Comparison of ENCODE assay signal across 29 mouse cellular contexts in the genomic region with DNA sequence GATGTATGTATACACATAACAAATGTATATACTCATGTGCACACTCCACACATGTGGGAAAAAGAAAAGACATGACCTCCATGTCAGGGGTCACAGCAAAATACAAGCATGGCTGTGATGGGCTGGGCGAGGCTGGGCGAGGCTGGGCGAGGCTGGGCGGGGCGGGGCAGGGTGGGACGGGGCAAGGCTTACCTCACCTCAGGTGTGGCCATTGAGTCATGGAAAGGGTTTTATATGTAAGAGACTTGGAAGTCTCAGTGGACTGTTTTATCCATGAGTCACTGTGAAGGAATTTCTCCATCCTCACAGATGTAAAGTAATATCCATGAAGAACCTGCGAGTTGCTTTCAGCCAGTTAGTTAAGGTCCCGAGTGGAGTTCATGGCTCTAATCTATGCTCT. TPM values are rescaled to one million over a fixed set of nuclear protein-coding genes. Genes with fewer than 3 reads are reported as not detected.
DNase-seq lines count a peak whose midpoint lies in the region; ATAC-seq and TF ChIP-seq lines count a peak whose summit lies in the region.
"Had no signal": no experiment of that assay in that cellular context is flagged by ENCODE, and none has a peak within 500 bp of the region (broad histone marks: within the 10 kb centered on the region; RNA-seq: fewer than 3 reads in every experiment).

No protein-coding gene starts in this region.

- no peaks in the 10 kb centered on the region for H3K27me3 ChIP-seq in limb, embryonic 14.5 days (ENCODE audit: control insufficient read depth, insufficient read depth, low read length)
- H3K27me3 ChIP-seq in limb, embryonic 10.5 days (ENCODE audit: low read depth, poor library complexity, severe bottlenecking) = no peaks in the 10 kb centered on the region
- no peaks in the 10 kb centered on the region for H3K27me3 ChIP-seq in intestine, embryonic 14.5 days (replicated peaks; ENCODE audit: control insufficient read depth, insufficient read depth, low read length)
- no peaks in the 10 kb centered on the region for H3K27me3 ChIP-seq in stomach, embryonic 14.5 days (ENCODE audit: control insufficient read depth, insufficient read depth, low read length)
- no peaks in the 10 kb centered on the region for H3K27me3 ChIP-seq in hindbrain, embryonic 11.5 days (ENCODE audit: control insufficient read depth, insufficient read depth, low read length)
- H3K27me3 ChIP-seq: forebrain, embryonic 15.5 days; hindbrain, embryonic 13.5 days; liver, embryonic 15.5 days; neural tube, embryonic 13.5 days had no signal

- no peak overlapping the region for H3K27ac ChIP-seq in limb, embryonic 14.5 days (replicated peaks; ENCODE audit: low read depth, low read length)
- no peak overlapping the region for H3K27ac ChIP-seq in limb, embryonic 10.5 days
- no peak overlapping the region for H3K27ac ChIP-seq in intestine, embryonic 14.5 days (ENCODE audit: low read depth)
- H3K27ac ChIP-seq in stomach, embryonic 14.5 days (ENCODE audit: low read length) = no peak overlapping the region
- no peak overlapping the region for H3K27ac ChIP-seq in hindbrain, embryonic 11.5 days (ENCODE audit: low read depth, low read length)
- H3K27ac ChIP-seq: forebrain, embryonic 15.5 days; hindbrain, embryonic 13.5 days; kidney, postnatal 0 days; liver, embryonic 15.5 days; neural tube, embryonic 13.5 days had no signal

- H3K4me1 ChIP-seq in limb, embryonic 14.5 days (ENCODE audit: control insufficient read depth, insufficient read depth, low read length) = no peaks in the 10 kb centered on the region
- H3K4me1 ChIP-seq in limb, embryonic 10.5 days = no peaks in the 10 kb centered on the region
- H3K4me1 ChIP-seq in intestine, embryonic 14.5 days (replicated peaks; ENCODE audit: control insufficient read depth, insufficient read depth, low read length) = no peaks in the 10 kb centered on the region
- no peaks in the 10 kb centered on the region for H3K4me1 ChIP-seq in stomach, embryonic 14.5 days (ENCODE audit: control insufficient read depth, insufficient read depth, low read length)
- no peaks in the 10 kb centered on the region for H3K4me1 ChIP-seq in hindbrain, embryonic 11.5 days (replicated peaks; ENCODE audit: control insufficient read depth, insufficient read depth, low read length)
- H3K4me1 ChIP-seq: forebrain, embryonic 15.5 days; hindbrain, embryonic 13.5 days; neural tube, embryonic 13.5 days had no signal

- no peak for TF ChIP-seq POLR2A in limb, embryonic 14.5 days (IDR thresholded peaks at IDR 0.05; ENCODE audit: borderline replicate concordance, extremely low read depth, insufficient read depth, insufficient read length)

- H3K36me3 ChIP-seq in limb, embryonic 14.5 days (ENCODE audit: control insufficient read depth, insufficient read depth, low read length) = peaks cover 6% of the 10 kb centered on the region
- H3K36me3 ChIP-seq in limb, embryonic 10.5 days = peaks cover 20% of the 10 kb centered on the region; the same call in 1 of the 2 replicates
- H3K36me3 ChIP-seq in intestine, embryonic 14.5 days (ENCODE audit: control insufficient read depth, insufficient read depth, low read length) = no peaks in the 10 kb centered on the region
- no peaks in the 10 kb centered on the region for H3K36me3 ChIP-seq in stomach, embryonic 14.5 days (ENCODE audit: control insufficient read depth, insufficient read depth, low read length)
- no peaks in the 10 kb centered on the region for H3K36me3 ChIP-seq in hindbrain, embryonic 11.5 days (ENCODE audit: control insufficient read depth, insufficient read depth, low read length)
- H3K36me3 ChIP-seq: liver, embryonic 15.5 days had no signal

- peak; percentile 30; the same call in 1 of the 2 replicates for ATAC-seq in limb, embryonic 14.5 days (ENCODE audit: low FRiP score, low read depth)
- ATAC-seq in intestine, embryonic 14.5 days (replicated peaks; ENCODE audit: low FRiP score, low TSS enrichment, low read depth) = peak; percentile 57; the same call in 1 of the 2 replicates
- ATAC-seq in stomach, embryonic 14.5 days (ENCODE audit: insufficient number of reproducible peaks, insufficient read depth, low FRiP score, low read depth) = 0 out of 2 replicates have a peak, but pooled peaks have one; percentile 46
- ATAC-seq in hindbrain, embryonic 11.5 days (ENCODE audit: low FRiP score) = no peak
- ATAC-seq: forebrain, embryonic 15.5 days; midbrain, embryonic 16.5 days had no signal

- WGBS in limb, embryonic 14.5 days = 89% methylated on average over 8 of the region's 8 CpGs
- 94% methylated on average over 8 of the region's 8 CpGs for WGBS in limb, embryonic 10.5 days
- 92% methylated on average over 8 of the region's 8 CpGs for WGBS in intestine, embryonic 14.5 days
- WGBS in stomach, embryonic 14.5 days = 85% methylated on average over 8 of the region's 8 CpGs
- WGBS in hindbrain, embryonic 11.5 days = 96% methylated on average over 8 of the region's 8 CpGs

- H3K9ac ChIP-seq in limb, embryonic 14.5 days (ENCODE audit: low read depth, low read length, severe bottlenecking) = no peak overlapping the region
- H3K9ac ChIP-seq in intestine, embryonic 14.5 days (ENCODE audit: low read length) = no peak overlapping the region
- no peak overlapping the region for H3K9ac ChIP-seq in stomach, embryonic 14.5 days (replicated peaks; ENCODE audit: low read depth, low read length)
- H3K9ac ChIP-seq in hindbrain, embryonic 11.5 days (ENCODE audit: low read depth, low read length) = no peak overlapping the region
- H3K9ac ChIP-seq: forebrain, embryonic 15.5 days; hindbrain, embryonic 13.5 days; liver, embryonic 15.5 days; lung, embryonic 14.5 days; neural tube, embryonic 13.5 days had no signal

- H3K4me2 ChIP-seq in limb, embryonic 14.5 days (replicated peaks; ENCODE audit: low read depth, low read length, severe bottlenecking) = no peak overlapping the region
- no peak overlapping the region for H3K4me2 ChIP-seq in intestine, embryonic 14.5 days (ENCODE audit: low read length)
- no peak overlapping the region for H3K4me2 ChIP-seq in stomach, embryonic 14.5 days (replicated peaks; ENCODE audit: low read depth, low read length)
- H3K4me2 ChIP-seq in hindbrain, embryonic 11.5 days (replicated peaks; ENCODE audit: low read depth, low read length) = no peak overlapping the region
- H3K4me2 ChIP-seq: forebrain, embryonic 15.5 days; heart, embryonic 11.5 days; hindbrain, embryonic 13.5 days; liver, embryonic 15.5 days; lung, embryonic 14.5 days; midbrain, embryonic 11.5 days; neural tube, embryonic 13.5 days had no signal

- no peak for DNase-seq in limb, embryonic 14.5 days (ENCODE audit: low spot score)
- no peak for DNase-seq in limb, embryonic 10.5 days (ENCODE audit: low spot score)
- no peak for DNase-seq in intestine, embryonic 14.5 days (ENCODE audit: low spot score)
- DNase-seq in neural tube, embryonic 10.5 days (ENCODE audit: extremely low spot score, low spot score) = no peak
- no peak for DNase-seq in hindbrain, embryonic 11.5 days (ENCODE audit: low spot score)
- no peak for DNase-seq in ovary, postnatal 14 days (ENCODE audit: low spot score)
- DNase-seq: adrenal gland, postnatal 25 days; cerebellum, adult 2 months; cerebellum, postnatal 25 days; gastrocnemius, adult 2 months; gastrocnemius, postnatal 36 days; heart, adult 18-20 months; heart, postnatal 36 days; kidney, adult 2 months; kidney, postnatal 4 days; left cerebral cortex, postnatal 4 days; liver; lung, embryonic 14.5 days; lung, postnatal 36 days; thymus, postnatal 14 days had no signal

- no peak overlapping the region for H3K4me3 ChIP-seq in limb, embryonic 14.5 days (replicated peaks; ENCODE audit: low read length)
- H3K4me3 ChIP-seq in limb, embryonic 10.5 days = no peak overlapping the region
- H3K4me3 ChIP-seq in intestine, embryonic 14.5 days (ENCODE audit: low read depth, low read length) = no peak overlapping the region
- no peak overlapping the region for H3K4me3 ChIP-seq in stomach, embryonic 14.5 days (ENCODE audit: low read depth, low read length)
- H3K4me3 ChIP-seq in hindbrain, embryonic 11.5 days (ENCODE audit: low read depth, low read length) = no peak overlapping the region
- H3K4me3 ChIP-seq: forebrain, embryonic 15.5 days; gastrocnemius, adult 2 months; hindbrain, embryonic 13.5 days; liver, embryonic 15.5 days; neural tube, embryonic 13.5 days had no signal

- H3K9me3 ChIP-seq in limb, embryonic 14.5 days (ENCODE audit: control insufficient read depth, low read length) = no peaks in the 10 kb centered on the region
- H3K9me3 ChIP-seq in limb, embryonic 10.5 days (replicated peaks) = no peaks in the 10 kb centered on the region
- H3K9me3 ChIP-seq in intestine, embryonic 14.5 days (ENCODE audit: control insufficient read depth, low read length) = no peaks in the 10 kb centered on the region
- no peaks in the 10 kb centered on the region for H3K9me3 ChIP-seq in stomach, embryonic 14.5 days (ENCODE audit: control insufficient read depth, low read depth, low read length)
- no peaks in the 10 kb centered on the region for H3K9me3 ChIP-seq in hindbrain, embryonic 11.5 days (ENCODE audit: control insufficient read depth, low read length)
- H3K9me3 ChIP-seq: forebrain, embryonic 15.5 days; hindbrain, embryonic 13.5 days; liver, embryonic 15.5 days; neural tube, embryonic 13.5 days had no signal

RNA-seq across cellular contexts. Expression of gene Strn3, which starts 30.1 kb away (rescaled TPM):
- polyA plus RNA-seq in limb, embryonic 14.5 days (2012; rRNA removed) = 61.0 and 67.4 TPM in 2 replicates
- 73.3 and 75.3 TPM in 2 replicates for polyA plus RNA-seq in limb, embryonic 14.5 days (2014; fragmentation: Nextera tagmentation; extraction: Ambion mirVana)
- 31.6 and 41.5 TPM in 2 replicates for polyA plus RNA-seq in limb, embryonic 10.5 days (2016; fragmentation: Nextera tagmentation; extraction: Ambion mirVana)
- 48.6 and 50.6 TPM in 2 replicates for polyA plus RNA-seq in intestine, embryonic 14.5 days (2014; fragmentation: Nextera tagmentation; extraction: Ambion mirVana)
- polyA plus RNA-seq in stomach, embryonic 14.5 days (2014; fragmentation: Nextera tagmentation; extraction: Ambion mirVana) = 62.2 and 63.6 TPM in 2 replicates
- polyA plus RNA-seq in hindbrain, embryonic 11.5 days (2014; fragmentation: Nextera tagmentation; extraction: Ambion mirVana) = 57.7 and 60.7 TPM in 2 replicates

RNA-seq across cellular contexts. Expression of gene Ap4s1, which starts 31.0 kb away (rescaled TPM):
- polyA plus RNA-seq in limb, embryonic 14.5 days (2012; rRNA removed) = 15.1 and 18.5 TPM in 2 replicates
- 32.8 and 34.6 TPM in 2 replicates for polyA plus RNA-seq in limb, embryonic 14.5 days (2014; fragmentation: Nextera tagmentation; extraction: Ambion mirVana)
- 29.7 and 33.0 TPM in 2 replicates for polyA plus RNA-seq in limb, embryonic 10.5 days (2016; fragmentation: Nextera tagmentation; extraction: Ambion mirVana)
- polyA plus RNA-seq in intestine, embryonic 14.5 days (2014; fragmentation: Nextera tagmentation; extraction: Ambion mirVana) = 29.5 and 31.5 TPM in 2 replicates
- 29.6 and 34.1 TPM in 2 replicates for polyA plus RNA-seq in stomach, embryonic 14.5 days (2014; fragmentation: Nextera tagmentation; extraction: Ambion mirVana)
- polyA plus RNA-seq in hindbrain, embryonic 11.5 days (2014; fragmentation: Nextera tagmentation; extraction: Ambion mirVana) = 55.2 and 57.8 TPM in 2 replicates
